Mouse (Mus musculus) limb, embryonic 15.5 days (tissue): ENCODE data around the gene Vasn. TPM values are rescaled to one million over a fixed set of nuclear protein-coding genes. Genes with fewer than 3 reads are reported as not detected.
A peak's percentile ranks its signal among the peaks of the same experiment; 100 is the strongest.

Source experiments
- ATAC-seq: fragments of 200-750 bp; cut with Nextera tagmentation; 2 replicates; pipeline ENCODE4 v1.8.0; 2017; ENCODE audit warnings: low read depth, moderate TSS enrichment; ENCODE audit not compliant: insufficient number of reproducible peaks, low FRiP score, low TSS enrichment
- H3K27ac ChIP-seq: fragments of 300-500 bp; sonication (generic); 2 replicates; pipeline ENCODE4 v1.5.1; 2015; ENCODE audit warnings: moderate library complexity, mild to moderate bottlenecking, inconsistent platforms
- H3K27me3 ChIP-seq: fragments of 300-500 bp; sonication (generic); 2 replicates; pipeline ENCODE4 v1.6.1; 2015; ENCODE audit warnings: inconsistent platforms
- H3K36me3 ChIP-seq: fragments of 300-500 bp; sonication (generic); 2 replicates; pipeline ENCODE4 v1.6.1; 2015; ENCODE audit warnings: inconsistent platforms
- H3K4me1 ChIP-seq: fragments of 300-500 bp; sonication (generic); 2 replicates; pipeline ENCODE4 v1.6.1; 2015; ENCODE audit warnings: inconsistent platforms
- H3K4me2 ChIP-seq: fragments of 300-500 bp; sonication (generic); 2 replicates; pipeline ENCODE4 v1.6.1; 2015; ENCODE audit warnings: mild to moderate bottlenecking, inconsistent platforms
- H3K4me3 ChIP-seq: fragments of 300-500 bp; sonication (generic); 2 replicates; pipeline ENCODE4 v1.5.1; 2015; ENCODE audit warnings: mild to moderate bottlenecking, inconsistent platforms
- H3K9ac ChIP-seq: fragments of 300-500 bp; sonication (generic); 2 replicates; pipeline ENCODE4 v1.6.1; 2015; ENCODE audit warnings: inconsistent platforms
- H3K9me3 ChIP-seq: fragments of 300-500 bp; sonication (generic); 2 replicates; pipeline ENCODE4 v1.6.1; 2016; ENCODE audit warnings: inconsistent platforms
- WGBS: fragments of 180-500 bp; shearing (Covaris S2); methylation state at CpG from one replicate; pipeline ENCODE4 v1.1.7; 2015; 5-methylcytosine and 5-hydroxymethylcytosine counted together
- polyA plus RNA-seq: library from polyadenylated mRNA; unstranded; fragments of >200 nt; fragmentation: Nextera tagmentation; extraction: Ambion mirVana; gene quantifications from 2 replicates; pipeline ENCODE4 v1.2.1, GENCODE M21; 2015

The Vasn gene
- polyA plus RNA-seq, 1 experiment from 2014 or later = 41.5 TPM

DNA sequence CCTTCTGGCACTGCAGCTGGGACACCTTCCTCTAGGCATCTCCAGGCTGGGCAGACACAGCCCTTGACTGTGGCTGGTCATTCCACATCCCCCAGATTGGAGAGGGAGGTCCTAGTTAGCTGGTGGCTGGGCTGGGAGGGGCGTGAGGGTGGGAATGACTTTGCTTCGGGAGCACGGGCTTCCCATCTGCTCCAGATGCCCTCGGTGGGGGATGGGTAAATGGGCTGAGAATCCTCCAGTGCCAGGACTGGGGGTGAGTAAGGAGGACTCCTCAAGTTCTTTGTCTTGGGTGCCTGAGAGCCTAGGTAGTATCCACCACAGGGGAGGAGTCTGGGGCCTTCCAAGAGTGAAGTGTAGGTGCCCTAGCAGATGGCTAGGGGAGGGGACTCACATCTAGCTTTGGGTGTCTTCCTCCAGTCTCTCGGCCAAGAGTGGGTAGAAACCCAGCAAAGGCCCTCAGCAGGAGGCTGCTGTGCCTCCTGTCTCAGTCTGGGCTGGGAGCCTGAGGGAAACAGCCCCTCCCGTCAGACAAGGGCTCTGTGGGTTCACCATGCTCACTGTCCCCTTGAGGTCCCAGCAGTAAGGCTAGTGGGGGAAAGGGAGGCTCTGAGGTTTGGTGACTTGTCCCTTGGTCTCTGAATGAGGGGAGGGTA, 40.7 kb upstream of the Vasn start:
- 19% methylated on average over 6 of the region's 6 CpGs for WGBS
- H3K4me2 ChIP-seq = peak overlapping the region; percentile 21
- H3K9ac ChIP-seq = 0 out of 2 replicates have a peak overlapping the region, but pooled peaks have one; percentile 2
- peaks cover 88% of the 10 kb centered on the region for H3K4me1 ChIP-seq
- no peaks in the 10 kb centered on the region for H3K9me3 ChIP-seq
- H3K36me3 ChIP-seq = no peaks in the 10 kb centered on the region
- H3K27me3 ChIP-seq = no peaks in the 10 kb centered on the region
- H3K27ac ChIP-seq = peak overlapping the region; percentile 96
- H3K4me3 ChIP-seq = no peak overlapping the region
- no peak for ATAC-seq

DNA sequence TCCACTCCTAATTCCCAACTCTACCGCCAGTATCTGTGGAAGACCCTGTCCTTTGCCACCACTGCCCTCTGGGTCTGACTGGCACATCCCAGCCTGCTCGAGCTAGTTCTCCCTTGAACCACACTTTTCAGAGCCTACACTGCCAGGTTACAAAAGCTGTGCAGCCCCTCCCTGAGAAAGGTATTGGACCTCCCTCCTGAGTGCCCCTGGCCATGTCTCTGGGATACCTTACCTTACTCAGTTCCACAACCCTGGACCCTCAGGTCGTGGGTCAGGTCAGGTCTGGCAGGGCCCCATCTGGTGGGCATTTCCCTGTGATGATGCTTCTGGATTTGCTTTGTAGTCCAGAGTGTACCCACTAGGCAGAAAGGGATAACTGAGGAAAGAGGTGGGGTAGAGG, 40.1 kb upstream of the Vasn start:
- Histone ChIP-seq H3K27me3 (no peaks in the 10 kb centered on the region), H3K9ac (no peak overlapping the region), H3K27ac (peak overlapping the region; percentile 22; the same call in 1 of the 2 replicates), H3K9me3 (no peaks in the 10 kb centered on the region), H3K4me1 (peaks cover 93% of the 10 kb centered on the region), H3K4me3 (no peak overlapping the region), H3K4me2 (no peak overlapping the region), H3K36me3 (no peaks in the 10 kb centered on the region)
- ATAC-seq = no peak
- WGBS = 84% methylated on average over 3 of the region's 3 CpGs

DNA sequence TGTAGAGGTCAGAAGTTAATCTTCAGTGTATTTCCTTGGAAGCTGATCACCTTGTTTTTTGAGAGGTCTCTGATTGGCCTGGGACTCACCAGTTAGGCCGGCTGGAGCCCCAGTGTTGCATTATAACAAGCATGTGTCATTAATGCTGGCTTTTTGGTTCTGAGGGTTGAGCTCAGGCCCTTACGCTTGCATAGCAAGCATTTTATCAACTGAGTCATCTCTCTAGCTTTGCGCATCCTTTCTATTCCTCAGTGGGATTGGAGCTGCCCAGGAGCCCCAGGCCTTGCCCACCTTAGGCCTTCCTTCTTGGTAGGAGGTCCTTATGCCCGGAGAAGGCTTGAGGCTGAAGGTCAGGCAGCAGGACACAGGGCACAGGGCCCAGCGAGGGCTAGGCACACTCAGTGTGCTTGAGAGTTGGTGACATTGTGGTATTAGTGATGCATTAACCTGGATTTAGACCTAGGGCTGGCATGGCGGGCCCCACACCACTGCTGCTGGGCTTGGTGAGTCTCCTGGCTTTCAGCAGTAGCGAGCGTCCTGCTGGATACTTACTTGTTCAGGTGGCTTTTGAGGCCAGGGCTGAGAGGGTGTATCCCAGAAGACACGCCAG, 38.9 kb upstream of the Vasn start:
- WGBS = 69% methylated on average over 9 of the region's 9 CpGs
- Histone ChIP-seq H3K27me3 (no peaks in the 10 kb centered on the region), H3K4me1 (peaks cover 99% of the 10 kb centered on the region), H3K9ac (no peak overlapping the region), H3K9me3 (no peaks in the 10 kb centered on the region), H3K27ac (peak overlapping the region; percentile 60), H3K36me3 (no peaks in the 10 kb centered on the region), H3K4me3 (no peak overlapping the region), H3K4me2 (no peak overlapping the region)
- ATAC-seq = no peak

GRCm38 (mm10) chr16:4602189-4602588, 37.6 kb upstream of the Vasn start:
- Histone ChIP-seq H3K4me1 (peaks cover 99% of the 10 kb centered on the region), H3K27ac (peak overlapping the region; percentile 79), H3K4me3 (no peak overlapping the region), H3K27me3 (no peaks in the 10 kb centered on the region), H3K9me3 (no peaks in the 10 kb centered on the region), H3K36me3 (no peaks in the 10 kb centered on the region), H3K4me2 (no peak overlapping the region; the same call in 1 of the 2 replicates), H3K9ac (no peak overlapping the region)
- ATAC-seq = no peak
- 19% methylated on average over 3 of the region's 3 CpGs for WGBS

GRCm38 (mm10) chr16:4602766-4603452, 36.8 kb upstream of the Vasn start:
- no peaks in the 10 kb centered on the region for H3K36me3 ChIP-seq
- peak overlapping the region; percentile 79 for H3K27ac ChIP-seq
- peak; percentile 7; the same call in 1 of the 2 replicates for ATAC-seq
- H3K4me1 ChIP-seq = peaks cover 99% of the 10 kb centered on the region
- 0 out of 2 replicates have a peak overlapping the region, but pooled peaks have one; percentile 14 for H3K9ac ChIP-seq
- H3K9me3 ChIP-seq = no peaks in the 10 kb centered on the region
- H3K4me2 ChIP-seq = peak overlapping the region; percentile 27
- WGBS = 7% methylated on average over 7 of the region's 7 CpGs
- no peaks in the 10 kb centered on the region for H3K27me3 ChIP-seq
- H3K4me3 ChIP-seq = no peak overlapping the region

- H3K4me2 ChIP-seq = peak overlapping the region; percentile 27
- no peak overlapping the region for H3K4me3 ChIP-seq
- ATAC-seq = no peak
- peaks cover 1% of the 10 kb centered on the region for H3K36me3 ChIP-seq
- WGBS = 28% methylated on average over 1 of the region's 1 CpGs
- no peaks in the 10 kb centered on the region for H3K27me3 ChIP-seq
- no peaks in the 10 kb centered on the region for H3K9me3 ChIP-seq
- peaks cover 99% of the 10 kb centered on the region for H3K4me1 ChIP-seq
- H3K9ac ChIP-seq = no peak overlapping the region
- H3K27ac ChIP-seq = peak overlapping the region; percentile 79
Measured at GRCm38 (mm10) chr16:4603453-4603837, 36.3 kb upstream of the Vasn start.

- H3K27me3 ChIP-seq = no peaks in the 10 kb centered on the region
- 0 out of 2 replicates have a peak overlapping the region, but pooled peaks have one; percentile 20 for H3K4me2 ChIP-seq
- H3K9me3 ChIP-seq = no peaks in the 10 kb centered on the region
- peaks cover 8% of the 10 kb centered on the region for H3K36me3 ChIP-seq
- ATAC-seq = no peak
- 54% methylated on average over 11 of the region's 11 CpGs for WGBS
- H3K9ac ChIP-seq = no peak overlapping the region
- no peak overlapping the region for H3K4me3 ChIP-seq
- H3K4me1 ChIP-seq = peaks cover 94% of the 10 kb centered on the region
- H3K27ac ChIP-seq = peak overlapping the region; percentile 79
Measured at GRCm38 (mm10) chr16:4604293-4604837, 35.4 kb upstream of the Vasn start.

DNA sequence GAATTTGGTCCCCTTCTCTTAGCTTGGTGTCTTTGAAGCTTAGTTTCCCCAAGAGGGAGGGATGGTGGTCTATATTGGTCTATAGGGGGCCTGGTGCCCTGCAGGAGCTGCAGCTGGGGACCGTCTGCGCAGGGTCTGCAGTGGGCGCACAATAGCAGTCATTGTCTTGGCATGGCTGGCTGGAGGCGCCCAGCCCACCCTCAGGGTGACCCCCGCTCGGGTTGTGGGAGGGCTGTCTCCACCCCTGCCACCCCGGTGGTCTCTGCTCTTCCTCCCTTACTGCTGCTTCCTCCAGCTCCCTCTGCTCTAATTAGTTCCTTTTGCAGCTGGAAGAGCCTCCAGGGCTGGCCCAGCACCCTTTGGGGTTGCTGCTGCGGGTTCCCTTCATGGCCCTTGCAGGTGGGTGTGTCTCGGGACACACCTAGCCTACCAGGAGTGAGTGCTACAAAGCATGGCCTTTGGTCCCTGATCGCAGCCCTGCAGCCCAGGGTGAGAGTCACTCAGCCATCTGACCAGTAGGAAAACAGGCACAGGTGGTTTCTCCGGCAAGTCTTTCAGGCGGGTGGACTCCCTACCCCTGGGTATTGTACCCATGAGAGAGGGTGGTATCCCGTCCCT, 34.1 kb upstream of the Vasn start:
- Histone ChIP-seq H3K9me3 (no peaks in the 10 kb centered on the region), H3K4me1 (peaks cover 81% of the 10 kb centered on the region), H3K4me2 (no peak overlapping the region), H3K4me3 (no peak overlapping the region), H3K27me3 (no peaks in the 10 kb centered on the region), H3K36me3 (peaks cover 20% of the 10 kb centered on the region), H3K9ac (no peak overlapping the region), H3K27ac (peak overlapping the region; percentile 40)
- 43% methylated on average over 13 of the region's 13 CpGs for WGBS
- ATAC-seq = no peak

GRCm38 (mm10) chr16:4606431-4607084, 33.2 kb upstream of the Vasn start:
- ATAC-seq = no peak

GRCm38 (mm10) chr16:4607818-4608531, 31.8 kb upstream of the Vasn start:
- Histone ChIP-seq H3K4me3 (no peak overlapping the region), H3K4me2 (no peak overlapping the region), H3K27ac (peak overlapping the region; percentile 71), H3K4me1 (peaks cover 59% of the 10 kb centered on the region), H3K27me3 (no peaks in the 10 kb centered on the region), H3K36me3 (peaks cover 39% of the 10 kb centered on the region), H3K9me3 (no peaks in the 10 kb centered on the region), H3K9ac (0 out of 2 replicates have a peak overlapping the region, but pooled peaks have one; percentile 4)
- ATAC-seq = no peak; the same call in 1 of the 2 replicates
- WGBS = 35% methylated on average over 9 of the region's 9 CpGs

More at GRCm38 (mm10) chr16:4606431-4607084, 33.2 kb upstream of the Vasn start:
- Histone ChIP-seq H3K4me1 (peaks cover 72% of the 10 kb centered on the region), H3K27ac (peak overlapping the region; percentile 58), H3K9me3 (no peaks in the 10 kb centered on the region), H3K9ac (no peak overlapping the region), H3K4me2 (no peak overlapping the region), H3K4me3 (no peak overlapping the region), H3K27me3 (no peaks in the 10 kb centered on the region), H3K36me3 (peaks cover 27% of the 10 kb centered on the region)
- 37% methylated on average over 5 of the region's 5 CpGs for WGBS
